Mouse (Mus musculus) adrenal gland, adult 10 weeks (tissue): ENCODE data around the gene Defa37. TPM values are rescaled to one million over a fixed set of nuclear protein-coding genes. Genes with fewer than 3 reads are reported as not detected.

Experiments used
- polyA plus RNA-seq: library from polyadenylated mRNA; stranded (reverse); fragments of 350-450 nt; fragmentation: Illumina TruSeq; extraction: RNeasy Lipid Tissue Mini Kit (QIAGEN cat#74804); gene quantifications from one replicate; pipeline ENCODE4 v1.2.3, GENCODE M21; 2014; ENCODE audit warnings: low read depth, low replicate concordance

Defa37 gene
- not detected for polyA plus RNA-seq

DNA sequence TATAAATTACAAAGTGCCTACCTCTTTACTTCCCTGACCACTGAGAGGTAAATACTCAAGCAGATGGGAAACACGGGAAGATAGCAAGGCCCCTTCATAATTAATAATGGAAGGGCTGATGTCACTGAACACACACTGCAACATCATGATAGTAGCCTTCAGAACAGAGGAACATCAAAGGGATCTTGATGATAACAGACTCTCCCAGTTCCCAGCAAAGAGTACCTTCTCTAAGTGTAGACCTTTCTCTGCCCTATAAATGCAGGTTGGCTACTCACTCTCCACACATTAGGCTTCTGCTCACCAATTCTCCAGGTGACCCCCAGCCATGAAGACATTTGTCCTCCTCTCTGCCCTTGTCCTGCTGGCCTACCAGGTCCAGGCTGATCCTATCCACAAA, at the start of gene Defa37:
Defa37 (plus strand) TSS at position 301 of the 400 bp plus-strand sequence.

DNA sequence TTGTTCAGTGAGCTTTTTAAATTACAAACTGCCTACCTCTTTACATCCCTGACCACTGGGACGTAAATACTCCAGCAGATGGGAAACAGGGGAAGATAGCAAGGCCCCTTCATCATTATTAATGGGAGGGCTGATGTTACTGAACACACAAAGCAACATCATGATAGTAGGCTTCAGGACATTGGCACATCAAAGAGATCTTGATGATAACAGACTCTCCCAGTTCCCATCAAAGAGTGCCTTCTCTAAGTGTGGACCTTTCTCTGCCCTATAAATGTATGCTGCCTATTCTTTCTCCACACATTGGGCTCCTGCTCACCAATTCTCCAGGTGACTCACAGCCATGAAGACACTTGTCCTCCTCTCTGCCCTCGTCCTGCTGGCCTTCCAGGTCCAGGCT, 36.5 kb upstream of the Defa37 start, which contains the start of gene Defa32:
Defa32 (plus strand) TSS at position 301 of the 400 bp plus-strand sequence.

DNA sequence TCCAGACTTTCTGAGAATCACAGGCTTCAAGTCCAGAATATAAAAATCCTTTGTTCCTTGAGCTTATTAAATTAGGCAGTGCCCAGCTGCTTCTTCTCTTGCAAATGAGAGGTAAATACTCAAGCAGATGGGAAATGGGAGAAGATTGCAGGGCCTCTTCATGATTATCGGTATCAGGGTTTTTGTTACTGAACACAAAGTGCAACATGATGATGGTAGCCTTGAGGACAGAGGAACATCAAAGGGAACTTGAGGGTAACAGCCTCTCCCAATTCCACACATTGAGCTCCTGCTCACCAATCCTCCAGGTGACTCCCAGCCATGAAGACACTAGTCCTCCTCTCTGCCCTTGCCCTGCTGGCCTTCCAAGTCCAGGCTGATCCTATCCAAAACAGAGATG, 17.5 kb downstream of the Defa37 start, which contains the start of gene Defa28:
Defa28 (plus strand) TSS at position 301 of the 400 bp plus-strand sequence.

DNA sequence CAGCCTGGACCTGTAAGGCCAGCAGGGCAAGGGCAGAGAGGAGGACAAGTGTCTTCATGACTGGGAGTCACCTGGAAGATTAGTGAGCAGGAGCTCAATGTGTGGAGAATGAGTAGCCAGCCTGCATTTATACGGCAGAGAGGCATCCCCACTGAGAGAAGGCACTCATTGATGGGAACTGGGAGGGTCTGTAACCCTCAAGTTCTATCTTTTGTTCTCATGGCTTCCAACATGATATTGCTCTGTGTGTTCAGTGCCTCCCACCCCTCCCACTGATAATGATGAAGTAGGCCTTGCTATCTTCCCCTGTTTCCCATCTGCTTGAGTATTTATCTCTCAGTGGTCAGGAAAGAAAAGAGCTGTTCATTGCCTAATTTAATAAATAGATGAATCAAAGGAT, 29.2 kb downstream of the Defa37 start, which contains the start of gene Gm7861:
Gm7861 (minus strand) TSS at position 101 of the 400 bp plus-strand sequence.

Other genes with a start within 250 kb of the Defa37 start
- not detected for gene Defa27, start 249.8 kb upstream of the Defa37 start, polyA plus RNA-seq
- gene Defa29, start 238.4 kb upstream of the Defa37 start, polyA plus RNA-seq: not detected
- gene Defa2, start 186.9 kb upstream of the Defa37 start, polyA plus RNA-seq: not detected
- not detected for gene Defa33, start 173.6 kb upstream of the Defa37 start, polyA plus RNA-seq
- gene Defa36, start 138.0 kb upstream of the Defa37 start, polyA plus RNA-seq: not detected
- gene Gm7849, start 108.8 kb upstream of the Defa37 start, polyA plus RNA-seq: not detected
- not detected for gene Defa20, start 56.1 kb upstream of the Defa37 start, polyA plus RNA-seq
- not detected for gene Defa32, start 36.4 kb upstream of the Defa37 start, polyA plus RNA-seq
- gene Defa28, start 17.6 kb downstream of the Defa37 start, polyA plus RNA-seq: not detected
- gene Gm7861, start 29.1 kb downstream of the Defa37 start, polyA plus RNA-seq: not detected
- not detected for gene Defa26, start 52.8 kb downstream of the Defa37 start, polyA plus RNA-seq
- gene Defa17, start 90.4 kb downstream of the Defa37 start, polyA plus RNA-seq: not detected
- not detected for gene Defa34, start 100.4 kb downstream of the Defa37 start, polyA plus RNA-seq
- gene AY761184, start 138.3 kb downstream of the Defa37 start, polyA plus RNA-seq: not detected
- gene Defa24, start 169.1 kb downstream of the Defa37 start, polyA plus RNA-seq: not detected